Mouse (Mus musculus): ENCODE data around the gene Camk1g. TPM values are rescaled to one million over a fixed set of nuclear protein-coding genes. Genes with fewer than 3 reads are reported as not detected.

The Camk1g gene
- polyA plus RNA-seq, 1 experiment, result 34.4 TPM

GRCm38 (mm10) chr1:193303096-193303495 is 67.0 kb downstream of the Camk1g start:
- H3K4me1 ChIP-seq (ENCODE audit: control insufficient read depth, insufficient read depth, low read length), result peaks cover 2% of the 10 kb centered on the region
- no peak for TF ChIP-seq POLR2A (IDR thresholded peaks at IDR 0.05; ENCODE audit: extremely low read depth, insufficient read depth, low read length)
- no peak for TF ChIP-seq CTCF (IDR thresholded peaks at IDR 0.05; ENCODE audit: extremely low read depth, insufficient read depth, low read length)
- no peak overlapping the region for H3K4me3 ChIP-seq (ENCODE audit: insufficient read depth, low read length)
- no peak overlapping the region for H3K27ac ChIP-seq (ENCODE audit: insufficient read depth, low read length)

- no peak overlapping the region for H3K27ac ChIP-seq (ENCODE audit: insufficient read depth, low read length)
- no peak for TF ChIP-seq POLR2A (IDR thresholded peaks at IDR 0.05; ENCODE audit: extremely low read depth, insufficient read depth, low read length)
- no peak for TF ChIP-seq CTCF (IDR thresholded peaks at IDR 0.05; ENCODE audit: extremely low read depth, insufficient read depth, low read length)
- H3K4me1 ChIP-seq (ENCODE audit: control insufficient read depth, insufficient read depth, low read length), result peaks cover 2% of the 10 kb centered on the region
- H3K4me3 ChIP-seq (ENCODE audit: insufficient read depth, low read length), result no peak overlapping the region
These were observed 68.0 kb downstream of the Camk1g start for GRCm38 (mm10) chr1:193302093-193302405.

GRCm38 (mm10) chr1:193301216-193302092 is 68.6 kb downstream of the Camk1g start:
- TF ChIP-seq CTCF (IDR thresholded peaks at IDR 0.05; ENCODE audit: extremely low read depth, insufficient read depth, low read length) (no peak), POLR2A (IDR thresholded peaks at IDR 0.05; ENCODE audit: extremely low read depth, insufficient read depth, low read length) (no peak)

GRCm38 (mm10) chr1:193299995-193300394 is 70.1 kb downstream of the Camk1g start:
- Histone ChIP-seq H3K4me1 (ENCODE audit: control insufficient read depth, insufficient read depth, low read length) (peaks cover 5% of the 10 kb centered on the region), H3K4me3 (ENCODE audit: insufficient read depth, low read length) (no peak overlapping the region), H3K27ac (ENCODE audit: insufficient read depth, low read length) (no peak overlapping the region)
- TF ChIP-seq POLR2A (IDR thresholded peaks at IDR 0.05; ENCODE audit: extremely low read depth, insufficient read depth, low read length) (no peak), CTCF (IDR thresholded peaks at IDR 0.05; ENCODE audit: extremely low read depth, insufficient read depth, low read length) (no peak)

More at GRCm38 (mm10) chr1:193301216-193302092, 68.6 kb downstream of the Camk1g start:
- Histone ChIP-seq H3K4me3 (ENCODE audit: insufficient read depth, low read length) (no peak overlapping the region), H3K4me1 (ENCODE audit: control insufficient read depth, insufficient read depth, low read length) (peaks cover 4% of the 10 kb centered on the region), H3K27ac (ENCODE audit: insufficient read depth, low read length) (no peak overlapping the region)

- peaks cover 5% of the 10 kb centered on the region for H3K4me1 ChIP-seq (ENCODE audit: control insufficient read depth, insufficient read depth, low read length)
- TF ChIP-seq CTCF (IDR thresholded peaks at IDR 0.05; ENCODE audit: extremely low read depth, insufficient read depth, low read length), result no peak
- TF ChIP-seq POLR2A (IDR thresholded peaks at IDR 0.05; ENCODE audit: extremely low read depth, insufficient read depth, low read length), result no peak
- H3K4me3 ChIP-seq (ENCODE audit: insufficient read depth, low read length), result no peak overlapping the region
- H3K27ac ChIP-seq (ENCODE audit: insufficient read depth, low read length), result no peak overlapping the region
These were observed 71.8 kb downstream of the Camk1g start for GRCm38 (mm10) chr1:193298141-193298765.

Other genes with a start within 250 kb of the Camk1g start
- gene Diexf, start 240.0 kb downstream of the Camk1g start, polyA plus RNA-seq (2012; rRNA removed), result 22.1 and 22.7 TPM in 2 replicates
- gene Irf6, start 217.2 kb downstream of the Camk1g start, polyA plus RNA-seq (2012; rRNA removed), result 0.71 and 0.83 TPM in 2 replicates
- gene A130010J15Rik, start 202.3 kb downstream of the Camk1g start, polyA plus RNA-seq (2012; rRNA removed), result 3.7 and 4.0 TPM in 2 replicates
- gene Traf3ip3, start 168.6 kb downstream of the Camk1g start, polyA plus RNA-seq (2012; rRNA removed), result 1.6 and 2.4 TPM in 2 replicates
- gene Lamb3, start 162.6 kb downstream of the Camk1g start, polyA plus RNA-seq (2012; rRNA removed), result 0.79 and 2.4 TPM in 2 replicates
- gene Hsd11b1, start 106.2 kb downstream of the Camk1g start, polyA plus RNA-seq (2012; rRNA removed), result 39.5 and 44.8 TPM in 2 replicates
- gene G0s2, start 97.1 kb downstream of the Camk1g start, polyA plus RNA-seq (2012; rRNA removed), result 20.8 and 22.6 TPM in 2 replicates

All from cortical plate, adult 2 months (tissue).